Mouse (Mus musculus): Measurements from ENCODE around the gene Ucn. TPM values are rescaled to one million over a fixed set of nuclear protein-coding genes. Genes with fewer than 3 reads are reported as not detected.

The Ucn gene
- polyA plus RNA-seq, 1 experiment from 2014 or later: not detected

DNA sequence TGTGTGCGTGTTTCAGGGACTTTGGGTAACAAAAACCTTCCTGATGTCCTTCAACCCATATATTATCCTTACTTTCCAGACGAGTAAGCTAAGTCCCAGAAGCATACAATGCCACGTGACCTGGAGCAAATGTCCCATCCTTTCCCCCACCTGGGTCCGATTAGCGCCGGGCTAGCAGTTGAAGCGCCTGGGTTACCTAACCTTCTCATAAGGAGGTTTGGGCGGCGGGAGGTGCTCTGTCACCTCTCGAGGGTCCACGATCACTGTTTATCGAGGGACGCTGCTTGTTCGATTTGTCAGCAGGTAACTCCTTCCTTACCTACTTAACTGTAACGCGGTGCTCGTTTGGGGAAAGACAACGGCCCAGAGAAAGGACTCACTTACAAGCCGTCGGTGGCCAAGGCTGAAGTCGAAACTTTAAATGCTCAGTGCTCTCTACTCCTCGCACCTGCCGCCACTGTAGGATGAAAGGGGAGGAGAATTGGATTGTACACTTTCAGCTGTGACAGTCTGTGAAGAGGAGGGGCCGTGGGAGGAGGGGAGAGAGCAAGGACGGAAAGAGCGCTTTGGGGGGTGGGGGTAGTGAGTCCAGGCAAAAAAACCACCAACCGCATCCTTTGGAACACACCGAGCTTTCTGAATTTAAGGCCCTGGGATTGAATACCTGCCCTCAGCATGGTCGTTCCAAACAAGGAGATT lies 44.4 kb downstream of the Ucn start:
- Histone ChIP-seq H3K4me1 (ENCODE audit: control insufficient read depth, insufficient read depth, low read depth, low read length) (peaks cover 24% of the 10 kb centered on the region), H3K4me3 (ENCODE audit: low read length) (peak overlapping the region; percentile 50), H3K4me2 (ENCODE audit: low read length) (peak overlapping the region; percentile 68), H3K27me3 (replicated peaks; ENCODE audit: control insufficient read depth, insufficient read depth, low read length) (peaks cover 39% of the 10 kb centered on the region), H3K36me3 (ENCODE audit: control insufficient read depth, insufficient read depth, low read length) (no peaks in the 10 kb centered on the region), H3K9ac (ENCODE audit: low read depth, low read length) (peak overlapping the region; percentile 14; the same call in 1 of the 2 replicates), H3K9me3 (ENCODE audit: control insufficient read depth, low read length) (no peaks in the 10 kb centered on the region), H3K27ac (ENCODE audit: low read depth, low read length) (no peak overlapping the region)
- ATAC-seq: no peak
- WGBS: 2% methylated on average over 29 of the region's 29 CpGs

- Histone ChIP-seq H3K9me3 (ENCODE audit: control insufficient read depth, low read length) (no peaks in the 10 kb centered on the region), H3K27ac (ENCODE audit: low read depth, low read length) (no peak overlapping the region; the same call in 1 of the 2 replicates), H3K4me2 (ENCODE audit: low read length) (peak overlapping the region; percentile 68), H3K4me1 (ENCODE audit: control insufficient read depth, insufficient read depth, low read depth, low read length) (peaks cover 24% of the 10 kb centered on the region), H3K36me3 (ENCODE audit: control insufficient read depth, insufficient read depth, low read length) (no peaks in the 10 kb centered on the region), H3K4me3 (ENCODE audit: low read length) (peak overlapping the region; percentile 50), H3K27me3 (replicated peaks; ENCODE audit: control insufficient read depth, insufficient read depth, low read length) (peaks cover 38% of the 10 kb centered on the region), H3K9ac (ENCODE audit: low read depth, low read length) (peak overlapping the region; percentile 64)
- WGBS: under 1% methylated on average over 48 of the region's 54 CpGs
- ATAC-seq: peak; percentile 80
Observed at GRCm38 (mm10) chr5:31093151-31094041, 45.2 kb downstream of the Ucn start.

DNA sequence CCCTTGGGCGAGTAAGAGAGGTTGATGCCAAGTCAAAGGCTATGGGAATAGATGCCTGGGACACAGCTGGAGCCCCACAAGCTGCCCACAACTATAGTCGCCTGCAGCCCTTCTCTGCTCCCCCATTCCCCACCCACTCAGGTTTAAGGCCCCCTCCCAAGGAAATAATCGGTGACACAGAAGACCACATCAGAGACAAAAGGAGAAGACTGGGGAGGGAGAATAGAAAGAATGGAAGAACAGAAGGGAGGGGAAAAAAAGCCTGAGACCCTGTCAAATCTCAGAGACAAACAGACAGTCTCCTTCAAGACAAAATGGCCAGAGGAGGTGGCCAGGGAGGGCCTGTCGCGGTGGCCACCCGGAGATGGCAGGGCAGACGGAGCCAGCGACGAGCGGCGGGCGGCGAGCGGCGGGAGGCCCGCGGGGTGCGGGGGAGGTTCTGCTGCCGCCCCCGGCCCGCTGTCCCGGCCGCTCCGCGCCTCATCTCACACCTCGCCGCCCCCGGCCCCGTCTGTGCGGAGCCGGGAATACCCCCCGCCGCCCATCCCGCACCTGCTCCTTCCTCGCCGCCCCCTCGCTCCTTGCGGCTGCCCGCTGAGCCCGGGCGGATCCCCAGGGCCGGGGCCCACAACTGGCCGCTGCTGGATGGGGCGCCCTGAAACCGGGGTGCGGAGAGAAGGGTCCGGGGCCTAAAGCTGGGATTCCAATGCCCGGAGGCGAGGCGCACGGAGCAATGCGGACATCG lies 46.2 kb downstream of the Ucn start:
- Histone ChIP-seq H3K4me2 (ENCODE audit: low read length) (peak overlapping the region; percentile 68), H3K36me3 (ENCODE audit: control insufficient read depth, insufficient read depth, low read length) (no peaks in the 10 kb centered on the region), H3K27ac (ENCODE audit: low read depth, low read length) (peak overlapping the region; percentile 44), H3K4me3 (ENCODE audit: low read length) (peak overlapping the region; percentile 50), H3K4me1 (ENCODE audit: control insufficient read depth, insufficient read depth, low read depth, low read length) (peaks cover 24% of the 10 kb centered on the region), H3K27me3 (replicated peaks; ENCODE audit: control insufficient read depth, insufficient read depth, low read length) (peaks cover 37% of the 10 kb centered on the region), H3K9me3 (ENCODE audit: control insufficient read depth, low read length) (no peaks in the 10 kb centered on the region), H3K9ac (ENCODE audit: low read depth, low read length) (peak overlapping the region; percentile 64)
- WGBS: 2% methylated on average over 27 of the region's 53 CpGs
- no peak for ATAC-seq

Other genes starting within 250 kb of the Ucn start
- gene Ost4, start 231.0 kb downstream of the Ucn start, polyA plus RNA-seq (2015; fragmentation: Nextera tagmentation; extraction: Ambion mirVana): 232 and 244 TPM in 2 replicates
- 16.3 and 24.6 TPM in 2 replicates for gene Emilin1, start 225.4 kb downstream of the Ucn start, polyA plus RNA-seq (2015; fragmentation: Nextera tagmentation; extraction: Ambion mirVana)
- gene Khk, start 217.4 kb downstream of the Ucn start, polyA plus RNA-seq (2015; fragmentation: Nextera tagmentation; extraction: Ambion mirVana): 12.2 and 13.7 TPM in 2 replicates
- gene Cgref1, start 193.2 kb downstream of the Ucn start, polyA plus RNA-seq (2015; fragmentation: Nextera tagmentation; extraction: Ambion mirVana): 77.3 and 89.1 TPM in 2 replicates
- gene Preb, start 178.5 kb downstream of the Ucn start, polyA plus RNA-seq (2015; fragmentation: Nextera tagmentation; extraction: Ambion mirVana): 115 and 123 TPM in 2 replicates
- gene Tcf23, start 170.2 kb downstream of the Ucn start, polyA plus RNA-seq (2015; fragmentation: Nextera tagmentation; extraction: Ambion mirVana): not detected in 2 replicates
- 174 and 195 TPM in 2 replicates for gene Atraid, start 90.5 kb downstream of the Ucn start, polyA plus RNA-seq (2015; fragmentation: Nextera tagmentation; extraction: Ambion mirVana)
- 30.1 and 31.6 TPM in 2 replicates for gene Slc5a6, start 89.9 kb downstream of the Ucn start, polyA plus RNA-seq (2015; fragmentation: Nextera tagmentation; extraction: Ambion mirVana)
- gene Cad, start 84.0 kb downstream of the Ucn start, polyA plus RNA-seq (2015; fragmentation: Nextera tagmentation; extraction: Ambion mirVana): 11.6 and 16.8 TPM in 2 replicates
- not detected in 2 replicates for gene Dnajc5g, start 32.5 kb downstream of the Ucn start, polyA plus RNA-seq (2015; fragmentation: Nextera tagmentation; extraction: Ambion mirVana)
- 44.3 and 52.7 TPM in 2 replicates for gene Slc30a3, start 30.6 kb downstream of the Ucn start, polyA plus RNA-seq (2015; fragmentation: Nextera tagmentation; extraction: Ambion mirVana)
- gene Trim54, start 22.1 kb downstream of the Ucn start, polyA plus RNA-seq (2015; fragmentation: Nextera tagmentation; extraction: Ambion mirVana): 1.00 TPM in 1 of 2 replicates, not detected in the other
- gene Mpv17, start 15.4 kb upstream of the Ucn start, polyA plus RNA-seq (2015; fragmentation: Nextera tagmentation; extraction: Ambion mirVana): 56.1 and 61.1 TPM in 2 replicates
- gene Gm29609, start 41.1 kb upstream of the Ucn start, polyA plus RNA-seq (2015; fragmentation: Nextera tagmentation; extraction: Ambion mirVana): 2.1 and 2.2 TPM in 2 replicates
- 51.6 and 63.2 TPM in 2 replicates for gene Gtf3c2, start 41.3 kb upstream of the Ucn start, polyA plus RNA-seq (2015; fragmentation: Nextera tagmentation; extraction: Ambion mirVana)
- 120 and 124 TPM in 2 replicates for gene Snx17, start 54.4 kb upstream of the Ucn start, polyA plus RNA-seq (2015; fragmentation: Nextera tagmentation; extraction: Ambion mirVana)
- 88.5 and 91.6 TPM in 2 replicates for gene Eif2b4, start 54.6 kb upstream of the Ucn start, polyA plus RNA-seq (2015; fragmentation: Nextera tagmentation; extraction: Ambion mirVana)
- gene Zfp513, start 63.5 kb upstream of the Ucn start, polyA plus RNA-seq (2015; fragmentation: Nextera tagmentation; extraction: Ambion mirVana): 12.3 and 14.0 TPM in 2 replicates
- 172 and 185 TPM in 2 replicates for gene Ppm1g, start 81.9 kb upstream of the Ucn start, polyA plus RNA-seq (2015; fragmentation: Nextera tagmentation; extraction: Ambion mirVana)
- gene Nrbp1, start 102.0 kb upstream of the Ucn start, polyA plus RNA-seq (2015; fragmentation: Nextera tagmentation; extraction: Ambion mirVana): 167 and 174 TPM in 2 replicates
- gene Gm9970, start 102.4 kb upstream of the Ucn start, polyA plus RNA-seq (2015; fragmentation: Nextera tagmentation; extraction: Ambion mirVana): 0.41 TPM in 1 of 2 replicates, not detected in the other
- 3.1 and 3.2 TPM in 2 replicates for gene Krtcap3, start 112.9 kb upstream of the Ucn start, polyA plus RNA-seq (2015; fragmentation: Nextera tagmentation; extraction: Ambion mirVana)
- 31.5 and 38.2 TPM in 2 replicates for gene Ift172, start 152.3 kb upstream of the Ucn start, polyA plus RNA-seq (2015; fragmentation: Nextera tagmentation; extraction: Ambion mirVana)
- gene Fndc4, start 157.3 kb upstream of the Ucn start, polyA plus RNA-seq (2015; fragmentation: Nextera tagmentation; extraction: Ambion mirVana): 102 and 105 TPM in 2 replicates
- 0.25 and 0.26 TPM in 2 replicates for gene Gckr, start 158.6 kb upstream of the Ucn start, polyA plus RNA-seq (2015; fragmentation: Nextera tagmentation; extraction: Ambion mirVana)